Mouse (Mus musculus) erythroblast, embryonic 14.5 days (primary cell): ENCODE data around the gene Dennd1b. TPM values are rescaled to one million over a fixed set of nuclear protein-coding genes. Genes with fewer than 3 reads are reported as not detected.

ENCODE experiments used
- H3K27me3 ChIP-seq: 2 replicates; pipeline ENCODE4 v1.6.1; 2012; ENCODE audit warnings: inconsistent platforms; ENCODE audit not compliant: control insufficient read depth
- H3K36me3 ChIP-seq: 2 replicates; pipeline ENCODE4 v1.6.1; 2012; ENCODE audit warnings: mild to moderate bottlenecking, inconsistent platforms; ENCODE audit not compliant: control insufficient read depth
- H3K4me1 ChIP-seq: 2 replicates; pipeline ENCODE4 v1.6.1; 2012; ENCODE audit warnings: inconsistent platforms; ENCODE audit not compliant: control insufficient read depth
- H3K4me3 ChIP-seq: replicated peaks from 2 replicates; pipeline ENCODE3; 2012; ENCODE audit warnings: moderate library complexity, mild to moderate bottlenecking, inconsistent platforms
- H3K9me3 ChIP-seq: 2 replicates; pipeline ENCODE4 v1.6.1; 2012; ENCODE audit warnings: low read length, inconsistent platforms, mixed read lengths; ENCODE audit not compliant: control insufficient read depth
- GATA1 ChIP-seq: IDR thresholded peaks from 2 replicates; pipeline ENCODE4 v1.6.1; 2012; ENCODE audit warnings: low read length, inconsistent platforms, mixed read lengths
- TAL1 ChIP-seq: IDR thresholded peaks from 3 replicates; pipeline ENCODE4 v1.6.1; 2012; ENCODE audit warnings: low read length, inconsistent platforms, mixed read lengths
- polyA plus RNA-seq: library from polyadenylated mRNA; stranded (reverse); fragments of >175 nt; gene quantifications from 2 replicates; pipeline ENCODE4 v1.2.3, GENCODE M21; 2012

Gene Dennd1b
- 0.01 TPM in 1 of 2 replicates, not detected in the other for polyA plus RNA-seq

DNA sequence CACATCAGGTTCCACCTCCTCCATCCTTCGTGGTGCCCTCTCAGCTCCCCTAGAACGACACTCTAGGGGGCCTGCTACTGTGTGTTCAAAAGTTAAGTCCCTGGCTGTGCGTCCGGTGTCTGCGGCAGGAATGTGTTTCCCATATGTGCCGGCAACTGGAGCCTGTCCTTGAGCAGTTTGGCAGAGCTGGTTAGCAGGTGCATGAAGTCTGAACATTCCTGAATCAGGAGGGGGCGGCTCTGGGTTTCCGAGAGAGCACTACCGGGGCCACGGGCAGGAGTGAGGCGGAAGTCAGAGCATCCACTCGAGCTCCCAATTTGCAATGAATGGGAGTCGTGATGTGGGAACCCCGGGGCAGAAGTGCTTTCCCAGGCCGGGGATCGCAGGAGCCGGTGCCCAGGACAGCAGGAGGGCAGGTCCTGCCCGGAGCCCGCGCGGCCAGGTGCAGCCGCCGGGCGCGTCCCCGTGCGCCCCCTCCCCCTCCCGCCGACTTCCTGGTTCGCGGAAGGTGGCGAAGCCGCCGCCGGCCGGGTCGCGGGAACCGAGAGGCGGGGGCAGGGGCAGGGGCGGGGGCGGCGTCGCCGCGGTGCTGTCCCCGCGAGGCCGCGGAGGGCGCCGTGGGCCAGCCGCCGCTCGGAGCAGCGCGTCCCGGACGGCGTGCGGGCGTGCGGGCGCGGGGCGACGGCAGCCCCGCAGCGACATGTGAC, at the start of gene Dennd1b:
TSS of gene Dennd1b (plus strand) at position 275 of the 707 bp plus-strand sequence.
- peaks cover 6% of the 10 kb centered on the region for H3K27me3 ChIP-seq
- peak within 1 kb of the TSS; percentile 80 for H3K4me3 ChIP-seq
- H3K4me1 ChIP-seq, result peaks cover 16% of the 10 kb centered on the region
- TF ChIP-seq TAL1, result no peak
- H3K36me3 ChIP-seq, result peaks cover 3% of the 10 kb centered on the region; the same call in 1 of the 2 replicates
- no peaks in the 10 kb centered on the region for H3K9me3 ChIP-seq

DNA sequence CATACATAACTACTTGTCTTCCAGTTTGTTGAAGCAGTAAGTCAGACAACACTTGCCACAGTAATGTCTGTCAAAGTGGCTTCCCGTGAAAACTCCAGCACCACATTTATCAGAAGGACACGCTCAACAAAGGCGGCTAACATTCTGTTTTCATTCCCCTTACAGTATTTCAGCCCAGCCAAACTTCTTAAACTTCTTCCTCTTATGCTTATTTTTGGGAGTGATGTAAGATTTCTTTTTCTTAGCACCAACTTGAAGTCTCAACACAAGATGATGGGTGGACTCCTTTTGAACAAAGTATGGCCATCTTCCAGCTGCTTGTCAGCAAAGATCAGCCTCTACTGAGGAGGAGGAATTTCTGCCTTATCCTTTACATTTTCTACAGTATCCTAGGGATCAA, 47.6 kb upstream of the Dennd1b start:
- Histone ChIP-seq H3K36me3 (no peaks in the 10 kb centered on the region), H3K27me3 (no peaks in the 10 kb centered on the region), H3K4me1 (peaks cover 8% of the 10 kb centered on the region), H3K9me3 (no peaks in the 10 kb centered on the region), H3K4me3 (no peak overlapping the region)
- TF ChIP-seq TAL1, result no peak
- TF ChIP-seq GATA1, result no peak

DNA sequence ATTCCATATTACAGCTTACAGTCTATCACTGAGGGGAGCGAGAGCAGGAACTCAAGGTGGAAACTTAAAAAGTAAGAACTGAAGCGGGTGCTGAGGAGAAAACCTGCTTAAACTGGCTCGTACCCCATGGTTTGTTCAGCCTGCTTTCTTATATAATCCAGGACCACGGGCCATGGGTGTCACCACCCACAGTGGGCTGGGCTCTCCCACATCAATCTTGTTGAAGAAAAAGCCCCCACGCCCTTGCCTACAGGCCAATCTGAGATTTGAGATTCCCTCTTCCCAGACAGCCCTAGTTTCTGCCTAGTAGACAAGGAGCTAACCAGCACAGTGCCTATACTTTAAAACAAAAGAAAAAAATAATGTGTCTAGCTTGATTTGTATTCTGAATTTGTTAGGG, 43.6 kb upstream of the Dennd1b start:
- Histone ChIP-seq H3K4me1 (peaks cover 8% of the 10 kb centered on the region), H3K9me3 (no peaks in the 10 kb centered on the region), H3K27me3 (no peaks in the 10 kb centered on the region), H3K36me3 (no peaks in the 10 kb centered on the region), H3K4me3 (no peak overlapping the region)
- no peak for TF ChIP-seq GATA1
- TF ChIP-seq TAL1, result no peak

DNA sequence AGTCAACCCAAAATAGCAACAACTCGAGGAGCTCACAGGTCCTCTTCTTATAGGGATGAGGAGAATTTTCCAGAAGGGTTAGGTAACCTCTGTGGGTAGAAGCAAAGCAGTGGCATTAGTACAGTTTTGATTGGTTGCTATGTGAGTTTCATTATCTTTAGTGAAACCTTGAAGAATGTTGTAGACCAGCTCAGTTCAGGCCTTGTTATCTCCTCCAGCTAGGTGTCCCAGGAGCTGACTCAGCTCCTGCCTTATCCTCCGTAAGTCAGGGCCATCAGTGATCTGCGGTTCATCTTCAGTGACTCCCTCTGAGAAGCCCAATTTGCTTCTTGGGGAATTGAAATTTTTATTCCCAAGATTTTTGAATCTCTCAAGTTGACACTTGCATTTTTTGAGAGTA, 43.2 kb upstream of the Dennd1b start:
- TF ChIP-seq TAL1, result no peak
- no peak for TF ChIP-seq GATA1
- Histone ChIP-seq H3K9me3 (no peaks in the 10 kb centered on the region), H3K36me3 (no peaks in the 10 kb centered on the region), H3K4me3 (no peak overlapping the region), H3K4me1 (peaks cover 8% of the 10 kb centered on the region), H3K27me3 (no peaks in the 10 kb centered on the region)

DNA sequence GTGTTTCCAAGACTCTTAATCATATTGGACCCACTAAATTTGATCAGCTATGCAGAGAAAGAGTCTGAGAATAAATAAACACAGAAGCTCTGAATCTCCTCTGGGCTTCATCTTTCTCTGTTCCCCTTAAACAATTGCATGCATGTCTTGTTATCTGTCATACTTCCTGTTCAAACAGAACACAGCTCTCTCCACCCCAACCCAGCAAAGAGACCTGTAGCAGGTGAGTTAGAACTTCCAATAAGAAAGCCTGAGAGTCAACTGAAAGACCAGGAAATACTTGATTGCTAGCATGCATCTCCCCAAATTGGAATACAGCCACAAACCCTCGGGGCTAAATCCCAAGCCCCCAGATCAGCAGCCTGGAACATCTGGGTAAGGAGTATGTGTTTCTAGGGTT, 42.4 kb upstream of the Dennd1b start:
- H3K4me1 ChIP-seq, result peaks cover 8% of the 10 kb centered on the region
- H3K4me3 ChIP-seq, result no peak overlapping the region
- no peaks in the 10 kb centered on the region for H3K27me3 ChIP-seq
- no peaks in the 10 kb centered on the region for H3K9me3 ChIP-seq
- no peaks in the 10 kb centered on the region for H3K36me3 ChIP-seq
- no peak for TF ChIP-seq TAL1
- no peak for TF ChIP-seq GATA1

DNA sequence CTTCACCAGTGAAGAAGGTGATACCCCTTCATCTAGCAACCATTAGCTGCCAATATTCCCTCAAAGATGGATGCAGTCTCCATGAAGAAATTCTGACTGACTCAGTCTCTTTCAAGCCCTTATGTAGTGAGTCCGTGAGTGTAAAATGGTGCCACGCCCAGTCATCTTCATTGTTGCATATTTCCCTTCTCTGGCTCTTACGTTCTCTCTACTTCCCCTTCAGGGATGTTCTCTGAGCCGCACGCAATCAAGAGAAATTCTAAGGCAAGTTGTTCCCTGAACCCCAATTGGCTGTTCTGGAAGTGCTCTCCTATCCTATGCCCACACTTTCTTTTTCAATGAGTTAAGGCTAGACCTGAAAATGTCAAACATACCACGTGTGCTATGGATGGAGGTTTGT, 40.3 kb upstream of the Dennd1b start:
- no peaks in the 10 kb centered on the region for H3K36me3 ChIP-seq
- no peak for TF ChIP-seq GATA1
- TF ChIP-seq TAL1, result no peak
- no peak overlapping the region for H3K4me3 ChIP-seq
- H3K9me3 ChIP-seq, result no peaks in the 10 kb centered on the region
- no peaks in the 10 kb centered on the region for H3K27me3 ChIP-seq
- H3K4me1 ChIP-seq, result peaks cover 8% of the 10 kb centered on the region

DNA sequence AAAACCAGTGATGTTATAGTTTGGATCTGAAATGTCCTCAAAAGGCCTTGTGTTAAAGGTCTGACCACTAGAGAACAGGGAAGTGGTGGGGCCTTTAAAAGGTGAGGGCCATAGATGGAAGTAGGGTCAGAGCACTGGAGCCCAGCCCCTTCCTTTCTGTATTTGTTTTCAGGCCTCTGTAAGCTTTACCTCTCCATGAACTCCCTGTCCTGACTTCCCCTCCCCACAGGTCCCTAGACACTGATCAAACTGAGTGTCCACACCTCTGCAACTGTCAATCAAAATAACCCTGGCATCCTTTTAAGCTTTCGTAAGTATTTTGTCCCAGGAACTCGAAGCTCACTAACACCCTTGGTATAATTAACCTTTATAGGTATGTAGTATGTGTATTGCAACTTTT, 39.0 kb upstream of the Dennd1b start:
- no peak overlapping the region for H3K4me3 ChIP-seq
- TF ChIP-seq GATA1 (no peak), TAL1 (no peak)
- no peaks in the 10 kb centered on the region for H3K9me3 ChIP-seq
- H3K36me3 ChIP-seq, result no peaks in the 10 kb centered on the region
- peaks cover 8% of the 10 kb centered on the region for H3K4me1 ChIP-seq
- no peaks in the 10 kb centered on the region for H3K27me3 ChIP-seq

DNA sequence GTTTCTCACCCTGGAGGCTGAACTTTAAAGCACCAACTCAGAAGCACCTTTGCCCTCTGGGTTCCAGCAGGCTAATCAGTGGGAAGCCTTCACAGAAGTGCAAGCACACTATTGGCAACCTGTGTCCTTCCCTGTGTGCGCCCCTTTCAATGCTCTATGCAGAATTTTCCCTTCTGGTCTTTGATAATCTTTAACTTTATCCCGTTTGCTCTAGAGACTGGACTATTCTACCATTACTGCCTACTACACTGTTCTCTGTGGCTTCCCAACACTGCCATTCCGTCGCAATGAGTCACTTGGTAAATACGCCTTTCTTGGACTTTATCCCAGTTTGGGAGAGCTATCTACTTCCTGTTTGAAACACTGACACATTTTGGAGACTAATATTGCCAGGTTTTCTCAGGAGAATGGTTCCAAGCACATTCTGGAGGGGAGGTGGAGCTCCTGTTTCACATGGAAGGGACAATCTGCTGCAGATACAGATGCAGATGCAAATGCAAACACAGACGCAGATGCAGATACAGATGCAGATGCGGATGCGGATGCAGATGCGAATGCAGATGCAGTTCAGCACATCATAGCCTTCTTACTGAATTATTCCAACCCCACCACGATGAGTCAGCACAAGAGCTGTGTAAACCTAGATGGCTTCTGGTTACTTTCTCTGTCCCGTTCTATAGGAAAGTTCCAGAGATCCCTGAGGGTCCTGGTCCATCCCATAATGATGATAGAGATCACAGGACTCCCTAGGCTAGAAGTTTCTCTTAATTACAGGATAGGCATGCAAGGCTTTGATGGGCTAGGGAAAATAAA, 34.4 kb upstream of the Dennd1b start:
- no peaks in the 10 kb centered on the region for H3K27me3 ChIP-seq
- H3K9me3 ChIP-seq, result no peaks in the 10 kb centered on the region
- H3K4me3 ChIP-seq, result no peak overlapping the region
- TF ChIP-seq TAL1 (no peak), GATA1 (no peak)
- H3K4me1 ChIP-seq, result no peaks in the 10 kb centered on the region
- no peaks in the 10 kb centered on the region for H3K36me3 ChIP-seq

DNA sequence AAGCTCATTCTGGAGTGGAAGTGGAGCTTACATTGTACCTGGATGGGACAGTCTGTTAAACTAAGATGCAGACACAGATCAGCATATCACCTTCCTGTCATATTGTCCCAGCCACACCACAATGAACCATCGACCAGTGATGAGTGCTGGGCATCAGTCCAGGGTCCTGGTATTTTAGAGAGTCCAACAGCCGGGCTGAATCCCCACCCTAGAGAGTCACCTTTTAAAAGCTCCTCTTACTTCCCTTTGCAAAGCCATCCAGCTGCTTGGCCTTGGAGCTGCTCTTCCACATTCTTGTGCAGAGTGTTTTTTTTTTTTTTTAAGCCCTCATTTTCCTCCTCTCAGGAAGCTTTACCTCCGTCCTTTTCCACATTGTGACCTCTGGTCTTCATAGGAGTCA, 33.2 kb upstream of the Dennd1b start:
- Histone ChIP-seq H3K4me3 (no peak overlapping the region), H3K27me3 (no peaks in the 10 kb centered on the region), H3K9me3 (no peaks in the 10 kb centered on the region), H3K4me1 (no peaks in the 10 kb centered on the region), H3K36me3 (no peaks in the 10 kb centered on the region)
- no peak for TF ChIP-seq TAL1
- no peak for TF ChIP-seq GATA1
